18 mouse cellular contexts compared by ENCODE assay signal in the genomic region with DNA sequence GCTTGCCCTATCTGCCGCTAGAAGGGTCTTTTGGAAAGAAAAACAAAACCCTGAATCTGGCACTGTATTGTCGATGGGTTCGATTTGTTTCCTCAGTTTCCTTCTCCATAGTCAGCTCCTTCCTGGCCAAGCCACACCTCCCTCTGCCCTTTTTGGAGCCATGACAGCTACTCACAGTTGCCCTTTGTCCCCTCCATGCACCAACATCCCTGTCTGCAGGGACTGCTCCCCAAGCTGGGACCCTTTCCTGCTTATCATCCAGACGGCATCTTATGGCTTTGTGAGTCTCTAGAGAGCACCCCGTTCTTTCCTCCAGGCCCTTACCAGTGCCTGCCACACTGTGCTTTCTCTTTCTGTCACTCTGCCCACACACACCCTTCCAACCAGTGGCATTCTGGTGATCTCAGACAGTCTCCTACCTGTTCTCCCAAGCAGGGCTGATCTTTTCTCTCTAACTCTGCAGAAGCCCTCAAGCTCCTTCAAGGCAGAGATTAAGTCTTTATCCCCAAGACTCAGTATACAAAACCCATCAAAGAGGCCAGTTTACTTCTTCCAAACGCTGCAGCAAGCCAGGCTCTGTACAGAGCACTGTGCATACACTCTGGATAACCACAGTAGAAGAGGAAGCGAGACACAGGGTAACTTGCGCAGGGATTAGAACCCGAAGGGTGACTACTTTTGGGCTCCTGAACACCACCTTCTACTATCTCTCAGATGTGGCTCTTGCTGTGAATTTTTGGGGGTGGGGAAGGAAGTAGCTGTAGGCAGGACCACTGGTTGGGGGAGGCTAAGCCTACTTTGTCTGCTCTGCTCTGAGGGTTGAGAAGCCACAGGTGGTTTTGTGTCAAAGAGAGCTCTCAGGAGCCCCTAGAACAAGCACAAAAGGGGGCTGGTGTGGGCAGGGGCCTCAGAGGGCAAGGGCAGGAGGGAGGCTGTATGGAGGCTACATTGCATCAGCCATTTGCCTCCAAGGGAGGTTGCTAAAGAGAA. TPM values are rescaled to one million over a fixed set of nuclear protein-coding genes. Genes with fewer than 3 reads are reported as not detected.
DNase-seq lines count a peak whose midpoint lies in the region; ATAC-seq and TF ChIP-seq lines count a peak whose summit lies in the region.
"Had no signal": no experiment of that assay in that cellular context is flagged by ENCODE, and none has a peak within 500 bp of the region (broad histone marks: within the 10 kb centered on the region; RNA-seq: fewer than 3 reads in every experiment).

No protein-coding gene starts in this region.

- no peaks in the 10 kb centered on the region for H3K27me3 ChIP-seq in CH12.LX (replicated peaks)
- H3K27me3 ChIP-seq: heart, embryonic 13.5 days; kidney, embryonic 15.5 days; limb, embryonic 12.5 days; midbrain, embryonic 13.5 days; stomach, embryonic 15.5 days had no signal

- TF ChIP-seq RAD21 in CH12.LX (IDR thresholded peaks at IDR 0.05; ENCODE audit: low read depth, low read length) = no peak

- no peak overlapping the region for H3K9ac ChIP-seq in CH12.LX (ENCODE audit: insufficient read depth, low read depth)
- H3K9ac ChIP-seq: heart, embryonic 13.5 days; hindbrain, embryonic 14.5 days; kidney, embryonic 15.5 days; limb, embryonic 12.5 days; lung, embryonic 14.5 days; midbrain, embryonic 13.5 days; stomach, embryonic 15.5 days had no signal

- in situ Hi-C loops in CH12.LX (cut with MboI; ENCODE audit: low pct_ligation_motif_present, low pct_unique_long_range_greater_than_20kb, low sequenced_read_pairs) = no loop called here

- H3K79me2 ChIP-seq in CH12.LX (replicated peaks; ENCODE audit: control insufficient read depth, extremely low read depth, insufficient read depth, poor library complexity, severe bottlenecking) = no peaks in the 10 kb centered on the region

- no peaks in the 10 kb centered on the region for H3K36me3 ChIP-seq in CH12.LX (replicated peaks in 1 of 2; ENCODE audit: control insufficient read depth in 1 of 2, insufficient read depth in 1 of 2, low read length in 1 of 2)
- H3K36me3 ChIP-seq: G1E; heart, embryonic 13.5 days; kidney, embryonic 15.5 days; limb, embryonic 12.5 days; stomach, embryonic 15.5 days had no signal

- no peak for TF ChIP-seq POLR2A in CH12.LX (IDR thresholded peaks at IDR 0.05; ENCODE audit: low read depth, low read length)

- H3K4me3 ChIP-seq in CH12.LX (replicated peaks in 1 of 3; ENCODE audit: low read depth in 2 of 3, low read length in 2 of 3, poor library complexity in 1 of 3) = no peak overlapping the region
- H3K4me3 ChIP-seq: erythroblast, embryonic 14.5 days; heart, embryonic 13.5 days; kidney, embryonic 15.5 days; limb, embryonic 12.5 days; midbrain, embryonic 13.5 days; stomach, embryonic 15.5 days had no signal

- intact Hi-C loops in gastrocnemius, postnatal 36 days (cut with DNase I) = no loop called here

- dilution Hi-C loops in CH12.LX (cut with MboI; ENCODE audit: extremely low pct_ligation_motif_present, extremely low pct_unique_long_range_greater_than_20kb, low sequenced_read_pairs) = no loop called here

- TF ChIP-seq CTCF in CH12.LX (conservative IDR thresholded peaks at IDR 0.05 in 1 of 2, IDR thresholded peaks at IDR 0.05 in 1 of 2; ENCODE audit: low read depth in 2 of 2, low read length in 2 of 2) = no peak

- H3K27ac ChIP-seq in CH12.LX (ENCODE audit: insufficient read depth, low read depth) = no peak overlapping the region
- H3K27ac ChIP-seq: heart, embryonic 13.5 days; hindbrain, embryonic 14.5 days; kidney, embryonic 15.5 days; limb, embryonic 12.5 days; midbrain, embryonic 13.5 days; stomach, embryonic 15.5 days had no signal

- no peak for ATAC-seq in erythroid progenitor cell, adult 5-6 weeks (replicated peaks; ENCODE audit: low FRiP score, poor library complexity, severe bottlenecking)
- ATAC-seq: midbrain, embryonic 13.5 days had no signal

- TF ChIP-seq EP300 in CH12.LX (IDR thresholded peaks at IDR 0.05; ENCODE audit: low read length) = 0 out of 2 replicates have a peak, but pooled peaks have one; percentile 14

- H3K4me1 ChIP-seq in CH12.LX (ENCODE audit: control insufficient read depth in 1 of 2, insufficient read depth in 2 of 2) = peaks cover 8 to 25% of the 10 kb centered on the region in 2 experiments
- H3K4me1 ChIP-seq: stomach, embryonic 15.5 days had no signal

- peak; percentile 9 to 12 for DNase-seq in B cell, adult 2 months
- peak; percentile 39 for DNase-seq in CH12.LX (ENCODE audit: extremely low read depth)
- DNase-seq in induced T-regulatory cell, adult 2 months (ENCODE audit: low read depth) = peak; percentile 33
- peak; percentile 23 to 64 for DNase-seq in thymus, adult 18-20 months
- no peak for DNase-seq in testis, postnatal 14 days (ENCODE audit: low spot score)
- DNase-seq in gastrocnemius, postnatal 36 days = no peak
- DNase-seq: layer of hippocampus, adult 9-11 months; lung, embryonic 14.5 days; right cerebral cortex, postnatal 14 days had no signal

- no peaks in the 10 kb centered on the region for H3K9me3 ChIP-seq in CH12.LX (replicated peaks; ENCODE audit: low read length)
- H3K9me3 ChIP-seq: G1E; heart, embryonic 13.5 days; kidney, embryonic 15.5 days; limb, embryonic 12.5 days; midbrain, embryonic 13.5 days; stomach, embryonic 15.5 days had no signal

- no peak overlapping the region for H3K4me2 ChIP-seq in CH12.LX (ENCODE audit: insufficient read depth, low read depth, poor library complexity, severe bottlenecking)
- H3K4me2 ChIP-seq: heart, embryonic 13.5 days; hindbrain, embryonic 14.5 days; kidney, embryonic 15.5 days; limb, embryonic 12.5 days; lung, embryonic 14.5 days; midbrain, embryonic 13.5 days; stomach, embryonic 15.5 days had no signal

TF ChIP-seq in CH12.LX, 34 proteins besides CTCF, POLR2A, EP300 and RAD21:
- TF ChIP-seq IRF4 (IDR thresholded peaks at IDR 0.05; ENCODE audit: low read depth, low read length) = peak; percentile 37; the same call in 1 of the 2 replicates
- TF ChIP-seq MAFK (IDR thresholded peaks at IDR 0.05; ENCODE audit: insufficient replicate concordance, low read length) = no peak
- TF ChIP-seq JUN (IDR thresholded peaks at IDR 0.05; ENCODE audit: insufficient read depth, low read depth, low read length) = no peak
- no peak for TF ChIP-seq ELF1 (IDR thresholded peaks at IDR 0.05; ENCODE audit: low read depth, low read length)
- TF ChIP-seq MAZ (IDR thresholded peaks at IDR 0.05; ENCODE audit: low read depth, low read length) = no peak
- no peak for TF ChIP-seq TBP (conservative IDR thresholded peaks at IDR 0.05; ENCODE audit: low read depth, low read length)
- no peak for TF ChIP-seq BHLHE40 (IDR thresholded peaks at IDR 0.05; ENCODE audit: low read depth, low read length)
- no peak for TF ChIP-seq ZMIZ1 (IDR thresholded peaks at IDR 0.05; ENCODE audit: low read depth, low read length)

RNA-seq across cellular contexts. Expression of gene Ric8b, which starts 20.2 kb away (rescaled TPM):
- 4.8 and 5.7 TPM in 2 replicates for total RNA-seq in CH12.LX (2012; rRNA removed)
- total RNA-seq in CH12.LX (2014; rRNA removed) = 6.3 and 6.6 TPM in 2 replicates
- polyA plus RNA-seq in CH12.LX (2012; ENCODE audit: insufficient read length, low read depth) = 6.8 and 9.4 TPM in 2 replicates
- total RNA-seq in erythroid progenitor cell, adult 5-6 weeks (2015; ENCODE audit: low replicate concordance) = 5.0 and 8.4 TPM in 2 replicates
- total RNA-seq in erythroid progenitor cell, adult 5-6 weeks (2017; ENCODE audit: low replicate concordance) = 6.5 and 6.8 TPM in 2 replicates
- total RNA-seq in gastrocnemius, postnatal 36 days (2021) = 10 to 100 TPM; 31.6 to 37.6 TPM

Comparison
In these comparisons a context has a peak if more than half of its experiments do, and no peak if none do; other contexts are left out.
1. DNase-seq: peak in B cell, adult 2 months (2 of 2), CH12.LX (single experiment), induced T-regulatory cell, adult 2 months (single experiment) and thymus, adult 18-20 months (2 of 2); none in testis, postnatal 14 days (single experiment) and gastrocnemius, postnatal 36 days (0 of 2).